ENCODE assay signal across 10 mouse cellular contexts in the genomic region with DNA sequence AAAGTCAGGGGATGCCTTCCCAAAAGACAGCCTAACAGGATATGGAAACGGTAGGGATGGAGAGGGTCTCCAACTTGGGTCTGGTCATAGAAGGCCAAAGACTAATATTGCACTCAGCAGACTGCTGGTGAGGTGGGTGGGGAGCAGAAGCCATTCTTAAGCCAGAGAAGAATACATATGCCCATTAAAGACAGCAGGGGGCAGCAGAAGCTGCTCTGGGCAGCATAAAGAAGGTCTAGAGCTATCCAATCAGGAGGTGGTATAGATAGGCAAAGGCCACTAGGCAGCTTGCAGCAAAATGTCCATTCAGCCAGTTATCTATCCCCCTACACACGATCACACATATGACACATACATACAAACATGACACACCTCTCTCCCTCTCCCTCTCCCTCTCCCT. TPM values are rescaled to one million over a fixed set of nuclear protein-coding genes. Genes with fewer than 3 reads are reported as not detected.
DNase-seq lines count a peak whose midpoint lies in the region; ATAC-seq and TF ChIP-seq lines count a peak whose summit lies in the region.
"Had no signal": no experiment of that assay in that cellular context is flagged by ENCODE, and none has a peak within 500 bp of the region (broad histone marks: within the 10 kb centered on the region; RNA-seq: fewer than 3 reads in every experiment).

No protein-coding gene starts in this region.

- H3K4me2 ChIP-seq in intestine, embryonic 15.5 days (replicated peaks) = no peak overlapping the region

- H3K27ac ChIP-seq in bone marrow macrophage, adult 2 months (ENCODE audit: insufficient read depth, low read depth, low read length) = no peak overlapping the region
- H3K27ac ChIP-seq in intestine, embryonic 15.5 days = no peak overlapping the region

- TF ChIP-seq POLR2A in bone marrow macrophage, adult 2 months (IDR thresholded peaks at IDR 0.05; ENCODE audit: borderline replicate concordance, low read depth, low read length) = no peak

- 44% methylated on average over 2 of the region's 2 CpGs for WGBS in intestine, embryonic 15.5 days

- intact Hi-C loops in left cerebral cortex, postnatal 14 days (cut with DNase I) = loop anchor here (5.0 kb wide), 1 partner anchor 190 kb away; no protein-coding TSS in a partner anchor
- intact Hi-C loops in left cerebral cortex, postnatal 36 days (cut with DNase I) = no loop called here

- no peaks in the 10 kb centered on the region for H3K27me3 ChIP-seq in intestine, embryonic 15.5 days (replicated peaks)

- peak; percentile 34 for TF ChIP-seq CTCF in bone marrow macrophage, adult 2 months (IDR thresholded peaks at IDR 0.05; ENCODE audit: low read depth, low read length)

- no peaks in the 10 kb centered on the region for H3K4me1 ChIP-seq in bone marrow macrophage, adult 2 months (ENCODE audit: control insufficient read depth, insufficient read depth, low read length)
- no peaks in the 10 kb centered on the region for H3K4me1 ChIP-seq in intestine, embryonic 15.5 days (replicated peaks)

- H3K9me3 ChIP-seq in intestine, embryonic 15.5 days = no peaks in the 10 kb centered on the region

- DNase-seq in adrenal gland, adult (ENCODE audit: inconsistent age in 2 of 2, low spot score in 1 of 2) = peak; percentile 11 to 64
- DNase-seq in adrenal gland, postnatal 25 days = no peak
- DNase-seq in left cerebral cortex, postnatal 14 days (ENCODE audit: low spot score in 2 of 2) = peak; percentile 13 to 21
- no peak for DNase-seq in left cerebral cortex, postnatal 36 days (ENCODE audit: low spot score in 2 of 2)
- peak; percentile 2 for DNase-seq in hindlimb bud, embryonic 11.5 days (ENCODE audit: extremely low spot score, low read depth, low spot score)

- H3K4me3 ChIP-seq in bone marrow macrophage, adult 2 months (ENCODE audit: insufficient read depth, low read length) = no peak overlapping the region
- no peak overlapping the region for H3K4me3 ChIP-seq in intestine, embryonic 15.5 days (replicated peaks)

- H3K9ac ChIP-seq in intestine, embryonic 15.5 days = no peak overlapping the region

- no peaks in the 10 kb centered on the region for H3K36me3 ChIP-seq in intestine, embryonic 15.5 days

- peak; percentile 85 for ATAC-seq in megakaryocyte progenitor cell, adult 5-6 weeks (replicated peaks; ENCODE audit: poor library complexity)
- ATAC-seq in intestine, embryonic 15.5 days = no peak; the same call in 1 of the 2 replicates

RNA-seq across cellular contexts. Expression of a gene that starts 17.1 kb away (rescaled TPM):
- total RNA-seq in adrenal gland, postnatal 25 days (2021) = not detected in 2 replicates
- total RNA-seq in left cerebral cortex, postnatal 14 days (2021) = not detected
- total RNA-seq in left cerebral cortex, postnatal 36 days (2021) = not detected
- polyA plus RNA-seq in bone marrow macrophage, adult 2 months (2012; ENCODE audit: insufficient read depth, insufficient read length, missing spikeins) = not detected in 2 replicates
- not detected in 2 replicates for total RNA-seq in megakaryocyte progenitor cell, adult 5-6 weeks (2015)
- total RNA-seq in megakaryocyte progenitor cell, adult 5-6 weeks (2017) = not detected in 2 replicates
- polyA plus RNA-seq in intestine, embryonic 15.5 days (2015; fragmentation: Nextera tagmentation; extraction: Ambion mirVana) = 0.15 TPM in 1 of 2 replicates, not detected in the other
- polyA plus RNA-seq: C2C12; heart, embryonic 16.5 days had no signal

RNA-seq across cellular contexts. Expression of a gene that starts 55.0 kb away (rescaled TPM):
- 32.1 and 33.7 TPM in 2 replicates for total RNA-seq in adrenal gland, postnatal 25 days (2021)
- 10 to 100 TPM; 26.4 to 27.5 TPM for total RNA-seq in left cerebral cortex, postnatal 14 days (2021)
- 10 to 100 TPM; 26.7 to 27.0 TPM for total RNA-seq in left cerebral cortex, postnatal 36 days (2021)
- 30.9 and 32.0 TPM in 2 replicates for polyA plus RNA-seq in bone marrow macrophage, adult 2 months (2012; ENCODE audit: insufficient read depth, insufficient read length, missing spikeins)
- 14.7 and 26.2 TPM in 2 replicates for total RNA-seq in megakaryocyte progenitor cell, adult 5-6 weeks (2015)
- total RNA-seq in megakaryocyte progenitor cell, adult 5-6 weeks (2017) = 50.7 and 56.8 TPM in 2 replicates
- 23.0 and 24.5 TPM in 2 replicates for polyA plus RNA-seq in intestine, embryonic 15.5 days (2015; fragmentation: Nextera tagmentation; extraction: Ambion mirVana)

Comparison
In these comparisons a context has a peak if more than half of its experiments do, and no peak if none do; other contexts are left out.
1. DNase-seq: peak in adrenal gland, adult (2 of 2), left cerebral cortex, postnatal 14 days (2 of 2) and hindlimb bud, embryonic 11.5 days (single experiment); none in adrenal gland, postnatal 25 days (single experiment) and left cerebral cortex, postnatal 36 days (0 of 2).